Mouse (Mus musculus): ENCODE data around the gene Babam2.

Babam2 gene

DNA sequence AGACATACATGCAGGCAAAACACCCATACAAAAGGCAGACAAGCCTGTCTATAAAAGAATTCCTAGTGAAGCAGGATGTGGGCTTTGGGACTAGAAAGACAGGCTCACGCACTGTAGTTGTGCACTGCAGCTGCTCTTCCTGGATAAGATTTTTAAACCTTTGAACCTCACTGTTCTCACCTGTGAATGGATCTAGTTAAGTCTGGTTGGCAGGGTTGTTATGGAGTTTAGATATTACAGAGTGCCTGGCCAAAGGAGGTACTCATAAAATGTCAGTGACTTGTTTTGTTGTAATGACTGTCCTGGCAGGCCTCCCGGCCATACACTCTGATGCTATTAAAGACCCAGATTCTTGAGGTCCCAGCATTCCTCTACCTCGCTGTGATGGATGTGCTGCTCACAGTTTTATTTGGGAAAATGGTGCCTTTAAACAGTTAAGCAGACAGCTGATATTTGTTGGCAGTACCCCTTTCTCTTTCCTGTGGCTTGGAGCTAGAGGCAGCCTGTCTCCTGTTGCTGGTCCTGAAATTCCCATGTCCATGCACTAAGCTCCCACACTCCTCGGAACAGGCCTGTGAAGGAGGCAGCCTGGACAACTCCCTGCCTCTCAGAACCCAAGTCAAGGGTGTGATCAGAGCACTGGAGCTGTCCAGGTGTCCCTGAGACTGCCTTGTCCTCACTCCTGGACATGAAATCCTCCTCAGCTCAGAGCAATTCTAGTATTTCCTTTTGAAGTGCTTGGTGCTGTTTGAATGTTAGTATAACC lies 299.9 kb downstream of the Babam2 start:
- DNase-seq (ENCODE audit: low spot score): no peak

DNA sequence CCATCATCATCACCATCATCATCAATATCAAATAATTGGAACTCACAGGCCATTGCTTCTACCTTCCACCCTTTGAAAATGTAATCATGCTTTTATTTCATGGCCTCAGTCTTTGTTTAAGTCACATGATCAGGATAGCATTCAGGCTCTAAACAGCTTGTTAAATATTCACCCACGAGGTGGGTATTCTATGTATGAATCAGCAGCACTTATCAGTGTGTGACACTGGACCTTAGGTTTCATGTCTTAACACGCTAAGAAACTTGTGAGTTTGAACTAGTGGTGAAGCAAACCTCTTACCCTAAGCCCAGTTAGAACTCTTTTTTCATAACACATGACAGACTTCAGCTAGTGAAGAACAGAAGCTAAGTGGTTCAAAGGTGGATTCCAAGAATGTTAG lies 301.3 kb downstream of the Babam2 start:
- no peak for DNase-seq (ENCODE audit: low spot score)

DNA sequence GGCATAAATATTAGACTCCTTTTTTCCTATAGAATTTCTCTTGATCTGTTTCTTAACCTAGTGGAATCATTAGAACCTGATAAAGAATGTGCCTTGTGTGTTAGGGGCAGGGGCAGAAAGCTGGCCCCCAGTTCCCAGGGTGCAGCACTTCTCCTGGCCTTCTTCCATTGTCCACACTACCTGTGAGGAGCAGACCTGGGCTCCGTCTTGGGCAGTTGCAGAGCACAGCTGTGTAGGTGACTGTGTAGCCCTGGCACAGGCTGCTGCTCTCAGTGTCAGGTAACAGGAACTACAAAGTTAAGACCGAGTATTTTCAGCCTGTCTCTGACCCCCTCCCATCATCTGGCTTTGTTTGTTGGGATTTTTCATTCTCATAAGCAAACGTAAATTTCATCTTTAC lies 302.6 kb downstream of the Babam2 start:
- no peak for DNase-seq (ENCODE audit: low spot score)

DNA sequence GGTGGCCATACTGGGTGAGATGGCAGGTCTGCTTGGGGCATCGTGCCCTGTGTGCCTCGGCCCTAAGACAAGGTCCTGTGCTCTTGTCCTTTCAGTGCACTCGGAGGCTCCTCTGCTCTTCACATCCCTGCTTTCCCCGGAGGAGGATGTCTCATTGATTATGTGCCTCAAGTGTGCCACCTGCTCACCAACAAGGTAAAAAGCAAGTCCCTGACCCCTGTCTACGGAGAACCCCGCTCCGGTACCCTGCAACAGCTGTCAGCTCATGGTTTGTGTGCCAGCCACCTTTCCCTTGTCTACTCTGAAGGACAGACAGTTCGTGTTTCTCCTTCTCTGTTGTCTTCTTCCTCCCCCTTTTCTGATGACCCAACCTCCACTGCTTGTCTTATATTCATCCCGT lies 303.8 kb downstream of the Babam2 start:
- no peak for DNase-seq (ENCODE audit: low spot score)

DNA sequence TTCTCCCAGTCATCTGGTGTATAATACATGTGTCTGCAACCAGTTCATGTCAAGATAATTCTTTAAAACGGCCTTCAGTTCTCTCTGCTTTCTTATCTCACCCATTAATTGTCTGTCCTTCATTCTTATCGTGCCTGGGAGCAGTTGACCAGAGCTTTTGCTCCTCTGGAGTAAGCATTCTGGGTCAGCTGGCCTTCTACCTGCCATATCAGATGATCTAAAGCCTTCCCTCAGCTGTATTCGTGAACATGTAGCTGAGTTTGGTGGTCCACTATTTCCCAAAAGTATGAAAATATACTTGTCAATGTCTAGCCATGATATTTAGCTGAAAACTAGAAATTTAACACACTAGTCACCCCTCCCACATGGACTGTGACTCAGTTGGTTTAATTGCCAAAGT lies 304.3 kb downstream of the Babam2 start:
- no peak for DNase-seq (ENCODE audit: low spot score)

DNA sequence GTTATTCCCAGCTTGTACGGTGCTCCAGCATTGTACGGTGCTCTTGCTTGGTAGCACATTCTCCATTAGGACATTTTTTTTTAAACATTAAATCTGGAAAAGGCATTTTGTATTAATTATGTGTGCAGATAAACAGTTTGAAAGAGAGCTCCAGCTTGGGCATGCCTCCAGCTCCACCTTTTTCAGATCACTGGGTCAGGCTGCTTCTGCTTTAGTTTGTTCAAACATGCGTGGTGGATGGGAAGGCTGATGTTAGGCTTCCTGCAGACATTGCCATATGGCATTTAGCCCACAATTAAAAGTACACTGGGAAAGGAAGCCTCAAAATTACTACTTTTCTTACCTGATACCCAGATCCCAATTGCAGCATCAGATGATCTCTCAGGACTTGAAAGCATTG lies 310.9 kb downstream of the Babam2 start:
- no peak for DNase-seq (ENCODE audit: low spot score)

DNA sequence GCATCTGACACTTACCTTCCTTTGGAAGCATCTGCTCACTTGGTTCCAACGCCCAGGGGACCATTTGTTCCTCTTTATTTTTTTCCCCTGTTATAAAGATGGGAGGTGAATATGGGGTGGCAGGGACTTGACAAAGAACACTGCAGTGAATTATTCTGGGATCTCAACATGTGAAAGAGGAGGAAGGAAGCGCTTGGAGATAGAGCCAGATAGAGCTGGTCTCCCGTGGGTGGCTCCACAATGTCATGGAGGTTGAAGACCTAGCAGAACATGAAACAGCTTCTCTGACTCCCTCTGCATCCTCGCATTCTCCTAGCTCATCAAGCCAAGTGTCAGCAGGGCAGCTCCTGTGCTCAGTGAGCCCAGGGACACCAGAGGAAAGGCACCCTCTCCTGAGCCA lies 312.6 kb downstream of the Babam2 start:
- no peak for DNase-seq (ENCODE audit: low spot score)

DNA sequence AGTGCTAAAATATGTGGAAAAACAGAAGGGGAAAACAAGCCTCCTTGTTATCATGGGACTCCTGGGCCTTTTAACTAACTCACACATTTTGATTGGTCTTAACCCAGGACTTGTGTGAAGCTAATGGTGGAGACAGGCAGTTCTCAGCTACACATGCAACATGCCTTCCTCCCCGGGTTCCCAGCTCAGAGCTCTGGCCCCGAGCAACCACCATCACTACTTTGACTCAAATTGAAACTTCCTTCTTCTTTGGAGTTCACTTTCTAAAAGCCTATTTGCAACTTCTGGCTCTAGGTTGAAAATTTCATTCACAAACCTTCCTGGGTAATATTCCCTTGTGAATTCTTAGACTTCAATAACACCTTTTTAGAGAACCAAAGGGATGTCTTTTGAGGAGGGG lies 315.6 kb downstream of the Babam2 start:
- DNase-seq (ENCODE audit: low spot score): no peak

DNA sequence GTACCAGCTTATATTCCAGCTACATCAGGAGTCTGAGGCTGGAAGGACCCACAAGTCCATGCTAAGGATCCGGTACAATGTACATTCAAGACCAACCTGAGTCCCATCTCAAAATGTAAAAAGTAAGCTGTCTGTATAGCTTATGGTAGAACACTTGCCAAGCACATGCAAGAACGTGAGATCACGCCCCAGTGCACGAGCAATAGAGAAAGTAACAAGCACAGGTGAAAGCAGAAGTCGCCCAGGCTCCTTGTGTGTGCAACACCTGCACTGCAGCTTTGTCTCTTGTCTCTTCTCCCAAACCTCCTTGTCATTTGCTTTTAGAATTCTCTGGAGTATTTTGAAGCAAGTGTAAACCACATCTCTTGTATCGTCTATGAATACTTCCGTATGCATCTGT lies 317.3 kb downstream of the Babam2 start:
- no peak for DNase-seq (ENCODE audit: low spot score)

DNA sequence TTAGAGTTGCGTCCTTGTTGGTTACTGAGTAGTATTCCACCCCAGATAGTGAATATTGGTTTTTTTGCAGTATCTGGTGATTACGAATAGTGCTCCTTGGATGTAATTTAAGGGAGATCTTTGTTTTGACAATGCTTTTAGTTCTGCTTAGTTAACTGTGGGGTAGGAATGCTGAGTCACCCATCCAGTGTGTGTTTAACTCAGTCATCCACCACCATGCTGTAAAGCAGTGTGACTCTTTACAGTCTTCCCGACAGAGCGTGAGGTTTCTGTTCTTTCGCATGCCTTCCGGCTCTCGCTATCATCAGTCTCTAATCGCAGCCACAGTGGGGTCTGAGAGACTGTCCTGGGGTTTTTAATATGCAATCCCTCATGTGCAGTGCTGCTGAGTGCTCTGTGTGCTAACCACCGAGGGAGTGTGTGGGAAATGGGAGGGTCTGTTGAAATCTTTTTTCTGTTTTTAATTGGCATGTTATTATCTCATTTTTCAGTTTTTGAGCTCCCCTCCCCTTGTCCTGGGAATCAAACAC lies 318.5 kb downstream of the Babam2 start:
- DNase-seq (ENCODE audit: low spot score): no peak

DNA sequence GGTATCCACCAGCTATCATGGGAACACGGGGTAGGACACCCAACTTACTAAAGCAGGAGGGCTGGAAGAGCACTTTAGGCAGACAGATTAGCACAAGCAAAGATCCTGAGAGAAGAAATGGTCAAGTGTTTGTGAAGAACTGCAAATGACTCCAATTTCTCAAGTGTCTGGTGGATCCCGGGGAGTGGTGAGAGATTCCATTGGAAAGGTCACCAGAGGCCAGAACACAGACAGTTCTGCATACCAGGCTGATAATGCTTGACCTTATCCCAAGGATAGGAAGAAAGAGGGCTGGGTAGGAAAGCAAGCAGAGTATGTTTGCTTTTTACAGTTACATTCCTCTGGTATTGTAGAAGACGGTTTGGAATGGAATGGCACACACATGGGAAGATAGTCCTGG lies 320.2 kb downstream of the Babam2 start:
- DNase-seq (ENCODE audit: low spot score): no peak

DNA sequence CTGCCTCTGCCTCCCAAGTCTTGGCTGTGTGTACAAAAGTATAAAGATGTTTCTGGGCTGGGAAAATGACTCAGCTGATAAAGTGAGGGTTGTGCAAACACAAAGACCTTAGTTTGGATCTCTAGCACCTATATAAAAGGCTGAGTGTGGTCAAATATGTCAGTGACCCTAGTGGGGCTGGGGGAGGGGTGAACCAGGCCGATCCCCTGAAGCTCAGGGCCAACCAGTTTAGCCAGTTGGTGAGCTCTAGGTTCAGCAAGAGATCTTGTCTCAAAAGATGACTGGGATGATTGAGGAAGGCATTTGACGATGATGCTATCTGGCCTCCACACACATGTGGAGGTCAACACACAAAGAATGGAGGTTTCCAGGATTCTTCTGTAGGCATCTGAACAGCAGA lies 320.8 kb downstream of the Babam2 start:
- DNase-seq (ENCODE audit: low spot score): peak; percentile 45

DNA sequence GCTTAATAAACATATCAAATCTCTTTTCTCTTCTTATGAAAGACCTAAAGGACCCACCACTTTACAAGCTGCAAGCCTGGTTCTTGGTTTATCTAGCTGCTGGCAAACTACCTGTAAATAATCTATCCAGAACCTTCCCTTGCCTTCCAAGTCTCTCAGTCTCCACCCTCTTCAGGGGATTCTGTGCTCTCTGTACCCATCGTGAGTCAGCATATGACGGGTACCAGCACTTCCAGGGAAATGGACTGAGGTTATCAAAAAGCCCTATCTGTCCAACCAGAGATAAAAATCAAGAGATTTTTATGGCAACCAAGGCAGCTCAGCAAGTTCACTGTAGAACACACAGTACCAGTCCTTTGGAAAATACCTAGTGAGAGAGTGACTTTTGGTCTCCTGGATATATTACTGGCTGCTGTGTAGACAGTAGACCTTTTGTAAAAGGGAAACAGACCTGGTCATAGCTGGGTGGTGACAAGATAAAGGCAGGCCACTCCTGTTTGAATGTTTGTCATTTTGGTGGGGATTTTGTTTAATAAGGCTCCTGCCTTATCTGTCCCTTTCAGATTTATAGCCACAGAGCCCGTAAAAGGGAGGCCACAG lies 332.4 kb downstream of the Babam2 start:
- DNase-seq (ENCODE audit: low spot score): no peak

DNA sequence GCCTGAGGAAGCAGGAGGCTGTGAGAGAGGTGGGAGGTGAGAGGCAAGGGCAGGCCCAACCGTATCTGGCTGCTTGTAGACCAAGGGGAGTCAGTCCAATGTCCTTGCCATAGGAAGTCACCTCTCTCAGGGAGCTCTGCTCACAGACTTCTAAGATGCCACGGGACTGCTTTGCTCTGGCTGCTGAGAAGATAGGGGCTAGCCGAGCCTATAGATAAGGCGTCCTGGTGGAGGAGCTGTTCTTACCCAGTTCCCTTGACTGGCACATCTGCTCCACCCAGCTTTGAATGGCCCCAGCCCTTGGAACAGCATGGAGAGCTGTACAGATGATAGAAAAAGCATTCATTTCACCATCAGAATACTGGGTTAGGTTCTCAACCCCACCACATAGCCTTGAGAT lies 335.7 kb downstream of the Babam2 start:
- DNase-seq (ENCODE audit: low spot score): no peak

DNA sequence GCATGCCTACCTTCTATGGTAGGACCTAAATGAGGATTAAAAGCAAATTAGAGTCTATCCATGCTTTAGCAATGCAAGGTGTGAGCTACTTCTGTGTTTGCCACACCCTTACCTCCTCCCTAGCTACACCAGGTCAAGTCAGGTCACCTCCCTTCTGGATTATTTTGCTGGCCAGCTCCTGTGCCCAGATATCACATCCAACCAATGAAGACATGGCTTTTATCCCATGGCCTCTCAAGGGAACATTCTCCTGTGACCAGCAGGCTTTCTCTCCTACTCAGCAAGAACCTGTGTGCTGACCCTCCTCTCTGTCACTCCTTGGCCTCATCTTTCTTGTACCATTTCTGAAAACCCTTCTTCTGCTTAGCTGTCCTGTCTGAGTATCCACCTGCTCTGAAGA lies 336.1 kb downstream of the Babam2 start:
- no peak for DNase-seq (ENCODE audit: low spot score)

DNA sequence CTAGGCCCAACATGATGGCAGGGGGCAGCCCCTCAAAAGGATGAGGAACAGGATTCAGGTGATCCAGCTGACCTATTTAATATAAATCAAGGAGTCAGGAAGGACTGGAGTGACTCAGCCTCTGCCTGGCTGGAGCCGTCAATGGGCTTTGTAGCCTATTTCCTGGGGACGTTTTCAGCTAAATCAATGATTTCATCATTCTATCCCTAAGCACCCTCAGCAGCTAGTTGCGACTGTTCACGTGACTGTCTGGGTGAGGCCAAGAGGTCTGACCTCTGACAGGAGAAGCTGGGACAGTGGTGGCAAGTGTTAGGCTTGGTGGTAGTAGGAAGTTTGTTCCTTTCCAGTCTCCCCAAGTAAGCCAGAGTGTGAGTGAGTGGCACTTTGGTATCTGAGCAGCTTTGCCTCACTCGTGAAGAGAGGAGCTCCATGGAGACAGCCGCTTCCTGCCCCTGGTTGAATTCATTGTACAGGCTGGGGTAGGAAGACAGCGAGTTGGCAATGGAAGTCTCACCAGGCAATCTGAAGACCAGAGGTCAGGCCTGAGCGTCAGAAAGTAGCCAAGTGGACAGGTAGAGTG lies 337.1 kb downstream of the Babam2 start:
- DNase-seq (ENCODE audit: low spot score): no peak

DNA sequence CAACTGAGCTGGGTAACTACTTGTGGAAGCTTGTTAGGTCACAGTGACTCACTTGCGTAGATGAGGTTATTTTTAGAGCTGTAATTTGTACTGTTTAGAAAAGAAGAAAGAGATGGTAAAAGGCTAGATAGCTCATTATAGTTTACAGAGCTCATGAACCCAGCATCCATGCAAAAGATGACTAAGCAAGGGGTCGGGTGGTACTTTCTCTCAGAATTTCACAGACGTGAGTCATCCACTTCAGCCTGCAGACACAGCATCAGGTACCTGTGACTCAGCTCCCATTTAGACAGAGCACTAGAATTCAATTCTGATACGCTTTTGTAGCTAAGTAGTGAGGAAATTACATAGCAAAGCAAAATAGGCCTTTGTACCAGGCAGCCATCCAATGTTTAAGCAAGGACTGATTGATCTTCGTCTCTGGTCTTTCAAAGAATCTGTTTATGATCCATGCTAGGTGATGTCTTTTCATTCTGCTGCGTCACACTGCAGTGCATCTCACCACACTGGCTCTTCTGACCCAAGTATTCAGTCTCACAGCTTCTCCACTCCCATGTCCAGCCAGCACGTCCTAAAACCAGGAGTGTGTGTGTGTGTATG lies 338.3 kb downstream of the Babam2 start:
- no peak for DNase-seq (ENCODE audit: low spot score)

DNA sequence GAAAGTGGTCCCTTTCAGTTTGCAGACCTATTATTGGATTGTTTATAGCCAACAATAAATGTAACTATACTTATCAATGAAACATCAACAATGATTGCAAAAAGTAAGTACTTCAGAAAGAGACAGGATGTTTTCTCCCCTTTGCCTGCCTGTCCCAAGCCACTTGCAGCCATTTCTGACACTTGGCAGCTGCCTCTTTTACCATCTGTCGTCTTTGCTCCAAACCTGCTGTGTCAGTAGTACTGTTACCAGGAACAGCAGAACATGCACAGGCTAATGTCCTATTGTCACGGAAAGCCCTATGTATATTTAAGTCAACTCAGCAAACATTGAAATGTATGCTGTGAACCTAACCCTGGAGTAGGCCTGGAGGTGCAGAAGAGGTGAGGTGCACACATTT lies 339.4 kb downstream of the Babam2 start:
- DNase-seq (ENCODE audit: low spot score): no peak

DNA sequence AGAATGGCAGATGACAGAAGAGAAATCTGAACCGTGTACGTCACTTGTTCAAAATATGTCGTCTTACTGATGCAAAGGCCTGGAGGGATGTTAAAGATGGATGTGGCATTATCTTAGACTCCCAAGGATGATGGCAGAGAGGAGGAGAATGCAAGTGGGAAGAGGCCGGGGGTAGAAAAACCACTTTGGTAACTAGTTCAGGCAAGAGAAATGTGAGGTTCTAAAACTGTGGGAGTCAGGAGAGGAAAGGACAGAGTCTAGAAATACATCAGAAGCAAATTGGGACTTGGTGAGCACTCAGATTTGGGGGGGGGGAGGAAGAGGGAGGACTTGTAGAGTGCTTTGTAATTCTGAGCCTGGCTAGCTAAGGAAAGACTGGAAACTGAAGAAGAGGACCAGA lies 340.1 kb downstream of the Babam2 start:
- DNase-seq (ENCODE audit: low spot score): no peak

DNA sequence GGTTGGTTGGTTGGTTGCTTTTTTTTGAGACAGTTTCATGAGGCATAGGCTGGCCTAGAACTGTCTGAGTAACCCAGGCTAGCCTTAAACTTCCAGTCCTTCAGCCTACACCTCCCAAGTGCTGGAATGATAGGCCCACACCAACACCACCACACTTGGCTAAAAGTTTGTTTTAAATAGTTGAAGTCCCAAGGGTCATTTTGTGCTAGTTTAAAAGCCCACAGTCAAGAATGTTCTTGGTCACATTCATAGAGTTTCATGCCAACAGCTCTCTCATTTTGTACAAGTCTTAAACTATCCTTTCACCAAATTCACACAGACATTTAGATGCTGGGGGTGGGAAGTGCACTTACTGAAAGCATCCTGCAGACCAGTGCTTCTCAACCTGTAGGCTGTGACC lies 341.5 kb downstream of the Babam2 start:
- no peak for DNase-seq (ENCODE audit: low spot score)

DNA sequence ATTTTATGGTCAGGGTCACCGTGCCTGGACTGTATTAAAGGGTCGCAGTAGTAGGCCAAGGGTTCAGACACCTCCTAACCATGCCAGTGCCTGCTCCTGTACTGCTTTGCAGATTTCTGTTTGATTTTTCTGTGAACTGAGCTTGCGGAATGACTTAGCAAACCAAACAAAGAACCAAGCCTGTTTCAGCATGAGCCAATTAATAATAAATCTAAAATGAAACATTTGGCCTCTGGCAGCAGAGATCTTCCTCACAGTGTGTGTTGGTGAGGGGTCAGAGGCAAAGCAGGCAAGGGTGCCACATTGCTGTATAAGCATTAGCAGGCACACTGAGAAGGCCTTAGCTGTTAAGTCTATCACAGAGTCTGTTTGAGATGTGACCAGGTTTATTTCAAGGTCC lies 342.0 kb downstream of the Babam2 start:
- DNase-seq (ENCODE audit: low spot score): no peak

DNA sequence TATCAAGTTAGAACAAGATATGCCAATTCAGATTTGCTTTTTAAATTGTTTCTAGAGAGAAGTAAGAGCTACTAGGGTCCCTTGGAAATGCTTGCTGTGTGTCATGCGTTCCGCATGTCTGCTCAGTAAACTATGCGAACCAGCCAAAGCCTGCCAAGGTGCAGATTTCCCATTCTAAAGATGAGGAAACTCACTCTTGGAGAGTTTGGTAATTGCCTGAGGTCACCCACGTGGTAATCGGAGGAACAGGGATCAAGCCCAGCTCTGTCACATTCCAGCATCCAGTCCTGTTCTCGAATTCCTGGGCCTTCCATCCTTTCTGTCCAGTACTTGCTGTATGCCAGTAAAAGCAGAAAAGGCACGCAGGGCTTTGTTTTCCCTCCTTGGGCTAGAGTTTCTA lies 345.7 kb downstream of the Babam2 start:
- DNase-seq (ENCODE audit: low spot score): no peak

DNA sequence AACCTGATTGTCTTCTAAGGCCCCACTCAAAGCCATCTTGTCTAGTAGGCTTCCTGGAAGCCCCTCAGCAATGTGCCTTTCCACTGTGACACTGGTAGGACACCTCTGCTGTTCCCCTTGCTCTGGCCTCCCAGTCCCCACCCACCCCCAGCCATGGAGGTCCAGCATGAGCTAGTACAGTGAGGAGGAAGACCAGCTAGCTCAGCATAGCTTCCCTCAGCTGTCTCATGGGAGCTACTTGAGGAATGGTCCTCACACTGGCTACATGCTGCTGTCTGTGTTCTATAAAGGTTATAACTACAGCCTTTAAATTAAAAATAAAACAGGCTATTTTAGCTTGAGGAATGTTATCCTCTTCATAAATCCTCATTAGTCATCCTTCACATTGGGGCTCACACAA lies 346.5 kb downstream of the Babam2 start:
- DNase-seq (ENCODE audit: low spot score): no peak
